In genomic region chr2:139284315-139284714, GRCm38 (mm10) we compare ENCODE assay signal across 14 mouse cellular contexts.
"Had no signal": no experiment of that assay in that cellular context is flagged by ENCODE, and none has a peak within 500 bp of the region (broad histone marks: within the 10 kb centered on the region; RNA-seq: fewer than 3 reads in every experiment).

No protein-coding gene starts in this region.

- H3K9me3 ChIP-seq: limb, embryonic 15.5 days; liver, embryonic 12.5 days; midbrain, embryonic 10.5 days; neural tube, embryonic 13.5 days; stomach, embryonic 15.5 days had no signal

- H3K27ac ChIP-seq: left cerebral cortex, adult 2 months; limb, embryonic 15.5 days; liver, embryonic 12.5 days; midbrain, embryonic 10.5 days; neural tube, embryonic 13.5 days; stomach, embryonic 15.5 days had no signal

- H3K27me3 ChIP-seq: limb, embryonic 15.5 days; liver, embryonic 12.5 days; neural tube, embryonic 13.5 days; stomach, embryonic 15.5 days had no signal

- H3K4me2 ChIP-seq: limb, embryonic 15.5 days; liver, embryonic 12.5 days; lung, embryonic 14.5 days; neural tube, embryonic 13.5 days; stomach, embryonic 15.5 days had no signal

- ATAC-seq: liver, embryonic 12.5 days had no signal

- H3K4me3 ChIP-seq: left cerebral cortex, adult 2 months; limb, embryonic 15.5 days; liver, embryonic 12.5 days; midbrain, embryonic 10.5 days; neural tube, embryonic 13.5 days; stomach, embryonic 15.5 days had no signal

- H3K9ac ChIP-seq: limb, embryonic 15.5 days; liver, embryonic 12.5 days; lung, embryonic 14.5 days; neural tube, embryonic 13.5 days; stomach, embryonic 15.5 days had no signal

- DNase-seq: kidney, postnatal 10 days; kidney, postnatal 4 days; lung, postnatal 10 days; lung, postnatal 4 days; midbrain, embryonic 14.5 days; right cerebral cortex, postnatal 14 days; thymus, postnatal 36 days had no signal

- H3K4me1 ChIP-seq: limb, embryonic 15.5 days; liver, embryonic 12.5 days; midbrain, embryonic 10.5 days; stomach, embryonic 15.5 days had no signal

- H3K36me3 ChIP-seq: limb, embryonic 15.5 days; liver, embryonic 12.5 days; midbrain, embryonic 10.5 days; neural tube, embryonic 13.5 days; stomach, embryonic 15.5 days had no signal
